Mouse (Mus musculus) erythroblast, embryonic 14.5 days (primary cell): ENCODE data around the gene Acvr1.

Experiments
- GATA1 ChIP-seq: IDR thresholded peaks from 2 replicates; pipeline ENCODE4 v1.6.1; 2012; ENCODE audit warnings: low read length, inconsistent platforms, mixed read lengths
- TAL1 ChIP-seq: IDR thresholded peaks from 3 replicates; pipeline ENCODE4 v1.6.1; 2012; ENCODE audit warnings: low read length, inconsistent platforms, mixed read lengths

GRCm38 (mm10) chr2:58532260-58532850 lies 34.6 kb downstream of the Acvr1 start:
- no peak for TF ChIP-seq GATA1
- no peak for TF ChIP-seq TAL1
